Mouse (Mus musculus) heart, adult 11 months (tissue): Measurements from ENCODE around the gene Mpv17l2.
A peak's percentile ranks its signal among the peaks of the same experiment; 100 is the strongest.

Source experiments
- DNase-seq: peaks from one replicate; pipeline ENCODE4 v3.0.0; 2022

Gene Mpv17l2

DNA sequence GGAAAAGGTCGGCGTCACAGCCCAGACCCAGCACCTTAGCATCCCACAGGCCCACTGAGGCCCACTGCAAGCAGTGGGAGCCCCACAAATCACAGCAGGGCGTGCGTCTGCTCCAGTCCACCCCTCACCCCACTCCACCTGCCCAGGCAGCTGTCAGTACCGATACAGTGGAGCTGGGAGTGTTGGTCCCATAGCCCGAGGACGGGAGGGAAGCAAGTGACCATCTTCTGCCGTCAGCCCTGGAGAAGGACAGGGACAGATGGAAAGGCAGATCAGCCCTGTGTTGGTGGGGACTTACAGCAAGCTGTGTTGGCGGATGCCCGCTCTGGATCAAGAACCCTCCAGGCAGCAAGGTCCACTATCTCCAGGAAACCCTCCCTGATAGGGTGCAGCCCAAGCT lies 28.3 kb upstream of the Mpv17l2 start:
- DNase-seq, result no peak

DNA sequence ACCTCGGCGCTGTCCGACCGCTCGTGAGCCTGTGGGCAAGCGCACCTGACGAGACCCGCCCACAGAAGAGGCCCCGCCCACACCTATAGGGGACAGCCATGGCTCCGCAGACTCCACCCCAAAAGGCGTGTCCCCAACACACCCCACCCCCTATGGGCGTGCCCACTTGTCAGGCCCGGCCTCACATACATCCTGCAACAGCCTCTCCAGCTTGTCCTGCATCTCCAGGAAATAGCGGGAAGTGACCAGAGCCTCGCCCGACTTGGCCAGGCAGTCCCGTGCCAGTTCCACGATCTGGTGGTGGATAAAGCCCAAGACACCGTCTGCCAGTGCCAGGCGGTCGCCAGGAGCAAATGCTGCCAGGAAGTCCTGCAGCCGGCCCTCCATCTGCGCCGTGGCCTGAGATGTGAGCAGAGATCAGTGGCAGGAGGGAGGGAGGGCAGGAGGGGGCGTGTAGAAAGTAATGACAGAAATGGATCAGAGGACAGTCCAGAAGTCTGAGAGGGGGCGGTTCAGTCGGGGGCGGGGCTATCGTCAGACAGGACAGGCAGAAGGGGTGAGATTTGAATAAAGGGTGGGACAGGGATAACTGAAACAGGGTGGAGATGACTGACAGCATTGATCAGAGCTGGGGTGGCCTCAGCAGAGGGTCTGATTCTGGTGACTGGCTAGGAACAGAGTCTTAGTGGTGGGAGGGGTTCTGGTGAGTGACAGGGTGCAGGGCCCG lies 27.4 kb upstream of the Mpv17l2 start:
- DNase-seq, result no peak

DNA sequence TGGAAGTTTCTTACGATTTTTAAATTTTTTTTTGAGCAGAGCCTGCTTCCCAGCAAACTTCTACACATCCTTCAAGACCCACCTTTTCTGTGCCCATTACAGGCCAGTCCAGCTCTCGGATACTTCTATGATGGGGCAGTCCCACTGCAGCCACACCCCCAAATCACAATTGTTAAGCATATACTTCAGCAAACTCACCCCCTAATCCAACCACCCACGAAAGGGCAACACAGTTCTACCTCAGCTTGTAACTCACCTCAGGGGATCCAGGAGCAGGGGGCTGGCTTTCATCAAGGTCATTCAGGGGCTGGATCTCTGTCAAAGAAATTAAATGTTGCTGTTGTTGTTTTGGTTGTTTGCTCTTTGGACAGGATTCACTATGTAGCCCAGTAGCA lies 26.3 kb upstream of the Mpv17l2 start:
- DNase-seq, result no peak

DNA sequence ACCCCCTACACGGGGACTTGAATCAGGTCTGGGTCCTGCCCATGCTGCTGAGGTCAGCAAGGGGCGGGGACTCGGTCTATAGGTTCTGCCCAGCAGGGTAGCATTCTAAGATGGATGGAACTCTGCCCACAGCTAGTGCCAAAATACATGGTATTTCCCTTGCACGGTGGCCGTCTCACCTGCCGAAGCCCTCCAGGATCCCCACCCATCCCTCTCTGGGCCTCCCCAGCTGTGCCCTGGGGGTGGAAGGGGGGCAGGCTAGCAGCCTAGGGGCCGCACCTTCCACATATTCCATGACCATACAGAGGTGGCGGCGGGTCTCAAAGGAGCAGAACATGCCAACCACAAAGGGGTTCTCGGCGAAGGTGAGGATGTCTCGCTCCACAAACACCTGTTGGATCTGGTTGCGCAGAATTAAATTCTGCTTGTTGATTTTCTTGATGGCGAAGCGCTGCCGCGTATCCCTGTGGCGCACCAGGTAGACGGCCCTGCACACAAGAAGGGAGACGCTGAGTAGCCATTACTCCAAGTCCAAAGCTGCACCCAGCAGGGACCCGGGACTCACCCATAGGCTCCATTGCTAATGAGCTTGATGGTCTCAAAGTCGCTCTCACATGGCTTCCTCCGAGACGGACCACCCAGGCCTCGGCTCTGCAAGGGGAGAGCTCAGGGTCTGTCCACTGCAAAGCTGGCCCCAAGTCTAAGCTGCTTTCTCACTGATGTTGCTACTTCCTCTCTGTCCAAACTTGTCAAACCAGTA lies 25.7 kb upstream of the Mpv17l2 start:
- DNase-seq, result no peak

DNA sequence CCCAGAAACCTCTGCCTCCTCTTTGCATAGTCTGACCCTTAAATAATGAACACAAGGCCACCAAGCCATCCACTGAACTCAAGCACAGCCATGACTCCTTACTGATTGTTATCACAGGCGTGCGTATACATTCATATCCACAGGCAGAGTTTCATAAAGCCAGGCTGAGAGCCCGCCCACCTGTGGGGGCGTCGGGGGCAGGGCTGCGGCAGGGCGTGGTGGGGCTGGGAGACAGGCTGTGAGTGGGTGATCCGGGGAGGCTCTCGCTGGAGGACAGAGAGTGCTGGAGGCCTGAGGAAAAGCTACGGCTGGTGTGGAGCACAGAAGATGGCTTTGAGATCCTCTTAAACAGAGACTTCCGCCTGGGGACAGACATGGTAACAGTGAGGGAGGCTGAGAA lies 19.3 kb upstream of the Mpv17l2 start:
- no peak for DNase-seq

DNA sequence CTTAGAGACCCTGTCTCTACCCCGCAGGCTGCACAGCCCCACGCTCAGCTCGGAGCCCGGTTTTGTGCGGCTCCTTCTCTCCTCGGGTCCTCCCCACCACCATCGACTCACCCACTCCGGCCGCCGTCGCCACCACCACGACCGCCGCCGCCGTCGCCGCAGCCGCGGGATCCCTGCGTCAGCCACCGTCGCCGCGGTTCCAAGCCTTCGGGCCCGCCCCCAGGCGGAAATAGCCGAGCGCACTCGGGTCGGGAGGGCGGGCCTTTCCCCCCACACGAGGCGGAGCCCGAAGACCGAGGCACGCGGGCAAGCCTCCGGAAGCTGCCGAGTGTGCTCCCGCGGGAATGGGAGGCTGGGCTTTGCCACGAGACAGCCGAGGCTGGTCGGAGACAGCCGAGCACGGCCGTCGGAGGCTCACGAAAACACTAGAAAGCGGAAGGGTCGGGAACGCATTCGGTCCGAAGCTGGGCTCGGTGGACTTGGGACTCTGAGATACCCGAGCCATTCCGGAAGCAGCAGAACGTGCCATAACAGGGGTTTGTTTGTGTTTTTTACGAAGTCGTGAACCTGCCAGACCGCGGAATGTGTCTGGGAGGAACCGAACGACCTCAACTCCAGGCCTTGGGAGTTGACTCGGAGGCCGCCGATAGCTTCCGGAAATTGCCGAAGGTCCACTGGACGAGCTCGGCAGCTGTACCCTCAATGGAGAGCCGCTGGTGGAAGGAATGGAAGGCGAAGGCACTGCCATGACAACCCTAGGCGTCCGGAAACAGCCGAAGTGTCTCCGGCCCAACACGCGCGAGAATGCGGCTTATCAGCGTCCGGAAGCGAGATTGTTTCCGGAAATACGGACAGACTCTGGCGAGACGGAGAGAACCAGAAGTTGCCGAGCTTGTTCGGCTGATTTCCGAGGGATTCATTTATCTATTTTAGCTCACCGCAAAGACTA lies 16.0 kb upstream of the Mpv17l2 start, which contains the start of gene Pik3r2:
TSS of gene Pik3r2 (minus strand) at position 218 of the 949 bp plus-strand sequence.
- peak; percentile 99 for DNase-seq

DNA sequence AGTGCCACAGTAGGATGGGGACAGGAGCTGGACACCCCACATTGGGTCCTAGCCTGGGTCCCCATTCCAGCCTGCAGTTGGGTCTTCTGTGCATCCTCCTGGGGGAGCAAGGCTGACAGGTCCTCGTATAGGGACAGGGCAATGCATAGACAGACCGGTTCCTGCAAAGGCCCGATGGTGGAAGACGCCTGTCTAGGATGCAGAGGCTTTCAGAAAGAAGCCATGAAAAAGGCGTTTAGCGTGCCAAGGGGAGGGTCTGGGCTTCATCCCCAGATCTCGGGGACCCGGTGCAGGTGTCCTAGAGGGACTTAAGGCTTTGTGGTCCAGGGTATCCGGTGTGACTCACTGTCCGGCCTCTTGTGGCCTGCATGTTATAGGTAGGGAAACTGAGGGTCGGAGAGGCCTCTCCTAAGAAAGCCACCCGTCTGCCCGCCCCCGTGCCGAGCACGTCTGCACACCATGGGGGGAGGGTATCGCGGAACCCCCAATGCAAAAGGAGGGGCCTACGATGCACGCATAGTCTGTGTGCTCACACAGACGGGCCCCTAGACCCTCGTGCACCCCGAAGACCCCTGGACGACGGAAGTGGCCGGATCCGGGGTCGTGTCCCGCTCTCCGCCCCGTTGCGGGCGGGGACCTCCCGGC lies 15.2 kb upstream of the Mpv17l2 start:
- peak; percentile 96 for DNase-seq

DNA sequence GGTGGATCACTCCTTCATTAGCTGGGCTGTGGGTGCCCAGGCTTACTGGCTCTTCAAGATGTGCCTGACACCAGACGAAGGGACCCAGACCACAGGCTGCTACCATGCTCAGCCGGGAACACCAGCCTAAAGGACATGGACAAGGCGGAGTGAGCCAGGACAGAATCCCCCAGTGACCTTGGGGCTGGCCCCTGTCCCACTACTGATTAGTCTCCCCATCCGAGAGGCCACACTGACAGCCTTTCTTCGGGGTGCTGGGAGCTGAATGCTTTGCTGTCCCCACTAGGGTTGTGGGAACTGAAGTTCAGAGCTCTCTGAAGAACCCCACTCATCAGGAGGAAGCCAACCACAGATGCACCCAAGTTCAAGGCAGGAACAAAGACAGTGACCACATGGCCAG lies 14.5 kb upstream of the Mpv17l2 start:
- peak; percentile 98 for DNase-seq

DNA sequence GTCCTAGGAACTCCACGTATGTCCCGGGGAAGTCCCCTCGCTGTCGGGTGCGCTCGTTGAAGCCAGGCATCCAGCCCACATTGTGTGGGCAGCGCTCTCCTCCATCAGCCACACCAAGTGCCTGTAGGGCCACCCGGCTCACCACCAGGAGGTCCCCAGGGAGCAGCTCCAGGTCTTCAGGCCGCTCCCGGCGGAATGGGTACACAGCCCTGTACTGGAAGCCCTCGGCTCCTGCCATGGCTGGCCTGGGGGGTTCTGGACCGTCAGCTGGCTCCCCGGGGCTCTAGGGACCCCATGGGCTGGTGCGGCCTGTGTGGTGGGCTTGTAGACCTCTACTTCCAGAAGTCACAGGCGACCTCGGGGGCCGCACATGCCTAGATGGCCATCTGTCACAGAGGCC lies 14.0 kb upstream of the Mpv17l2 start:
- peak; percentile 97 for DNase-seq

DNA sequence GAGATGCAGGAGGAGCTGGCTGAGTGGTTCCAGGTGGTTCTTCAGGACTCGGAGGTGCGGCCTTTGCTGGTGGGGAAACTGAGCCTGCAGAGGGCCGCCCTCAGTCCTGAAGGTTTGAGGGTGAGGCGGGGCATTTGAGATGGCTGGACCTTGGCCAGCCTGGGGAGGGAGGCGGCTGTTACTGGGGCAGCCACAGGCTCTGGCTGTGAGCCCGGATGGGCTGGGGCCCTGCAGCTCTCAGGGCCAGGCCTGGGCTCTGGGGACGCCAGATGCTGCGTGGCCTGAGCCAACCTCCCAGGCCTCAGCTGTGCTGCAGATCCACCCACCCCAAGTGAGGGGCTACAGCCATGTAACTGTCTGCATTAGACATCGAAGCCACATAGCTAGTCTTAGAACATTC lies 13.1 kb upstream of the Mpv17l2 start:
- peak; percentile 99 for DNase-seq

DNA sequence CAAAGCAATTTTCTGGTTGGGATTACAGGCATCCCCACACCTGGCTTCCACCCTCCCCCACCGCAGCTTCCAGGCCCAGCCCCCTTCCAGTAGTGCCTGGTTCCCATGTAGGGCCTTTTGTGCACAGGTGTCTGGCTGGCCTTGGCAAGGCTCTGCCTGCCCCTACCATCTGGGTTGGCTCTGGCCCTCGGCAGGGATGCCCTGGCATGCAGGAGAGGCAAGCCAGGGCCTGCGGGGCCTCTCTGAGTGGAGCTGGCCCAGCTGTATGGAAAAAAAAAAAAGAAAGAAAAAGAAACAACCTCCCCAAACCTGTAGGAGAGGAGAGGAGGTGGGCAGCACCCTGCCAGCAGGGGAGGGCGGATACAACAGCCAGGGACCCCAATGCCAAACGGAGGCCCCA lies 12.7 kb upstream of the Mpv17l2 start:
- DNase-seq, result peak; percentile 96

DNA sequence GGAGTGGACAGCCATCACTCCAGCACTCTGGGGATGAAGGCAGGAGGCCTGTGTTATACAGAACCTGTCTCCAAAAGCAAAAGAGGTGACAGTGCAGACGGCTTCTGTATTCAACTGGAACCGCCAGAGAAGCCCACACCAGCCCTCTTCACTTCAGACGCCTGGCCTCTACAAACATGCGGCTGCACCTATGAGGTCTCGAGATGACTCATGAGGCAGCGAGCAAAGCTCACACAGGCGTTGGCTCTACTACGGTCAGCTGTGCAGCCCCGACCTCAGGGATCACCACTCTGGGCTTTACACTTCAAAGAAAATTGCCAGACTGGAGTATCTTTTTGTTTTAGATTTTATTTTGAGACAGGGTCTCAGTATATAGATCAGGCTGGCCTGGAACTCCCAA lies 12.1 kb upstream of the Mpv17l2 start:
- DNase-seq, result no peak

DNA sequence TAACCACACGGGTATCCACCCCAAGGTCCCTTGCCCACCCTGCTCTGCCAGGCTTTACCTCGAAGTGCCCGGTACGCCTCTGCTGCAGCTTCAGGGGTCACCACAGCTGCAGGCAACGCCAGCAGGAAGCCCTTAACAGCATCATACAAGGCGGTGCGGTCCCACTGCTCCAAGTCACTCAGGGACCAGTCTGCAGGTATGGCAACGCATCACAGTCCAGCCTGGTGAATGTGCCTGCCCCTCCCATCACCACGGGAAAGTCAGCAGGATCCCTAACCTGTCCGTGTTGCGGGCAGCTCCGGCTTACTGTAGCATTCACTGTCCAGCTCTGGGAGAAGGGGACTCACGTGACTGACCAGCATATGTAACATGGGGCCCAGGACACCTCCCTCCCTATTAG lies 11.3 kb upstream of the Mpv17l2 start:
- DNase-seq, result no peak

DNA sequence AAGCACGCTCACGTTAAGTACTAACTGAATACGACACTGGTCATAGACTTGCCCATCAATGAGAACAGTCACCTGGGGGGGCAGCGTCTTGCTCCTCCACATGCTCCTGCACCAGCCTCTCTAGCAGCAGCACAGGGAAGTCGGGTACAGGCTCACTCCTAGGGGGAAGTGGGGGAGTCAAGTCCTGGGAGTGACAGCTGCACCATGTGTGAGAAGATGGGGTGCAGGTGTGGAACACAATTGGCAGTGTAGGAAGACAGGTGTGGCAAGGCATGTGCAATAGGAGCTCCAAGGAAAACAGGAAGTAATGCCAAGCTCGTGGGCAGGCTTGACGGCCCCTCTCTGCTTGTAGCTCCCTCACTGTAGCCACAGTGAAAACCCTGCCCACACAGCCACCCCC lies 10.5 kb upstream of the Mpv17l2 start:
- no peak for DNase-seq

DNA sequence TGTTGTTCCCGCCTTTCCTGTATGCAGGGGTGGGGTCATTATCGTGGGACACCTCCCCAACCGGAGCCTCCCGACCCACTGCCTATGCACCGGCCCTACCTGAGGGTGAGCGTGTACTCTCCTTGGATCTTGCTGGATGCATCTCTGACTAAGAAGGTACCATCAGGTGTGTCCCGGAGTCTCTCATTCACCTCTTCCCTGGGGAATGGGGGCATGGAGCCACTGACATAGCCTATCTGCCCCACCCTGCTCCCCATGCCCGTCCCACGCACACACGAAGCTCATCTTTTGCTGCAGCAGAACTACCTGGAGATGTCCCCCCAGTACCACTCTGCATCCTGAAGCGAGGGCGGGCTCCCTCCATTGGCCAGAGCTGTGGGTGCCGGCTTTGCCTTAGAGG lies 10.0 kb upstream of the Mpv17l2 start:
- no peak for DNase-seq

DNA sequence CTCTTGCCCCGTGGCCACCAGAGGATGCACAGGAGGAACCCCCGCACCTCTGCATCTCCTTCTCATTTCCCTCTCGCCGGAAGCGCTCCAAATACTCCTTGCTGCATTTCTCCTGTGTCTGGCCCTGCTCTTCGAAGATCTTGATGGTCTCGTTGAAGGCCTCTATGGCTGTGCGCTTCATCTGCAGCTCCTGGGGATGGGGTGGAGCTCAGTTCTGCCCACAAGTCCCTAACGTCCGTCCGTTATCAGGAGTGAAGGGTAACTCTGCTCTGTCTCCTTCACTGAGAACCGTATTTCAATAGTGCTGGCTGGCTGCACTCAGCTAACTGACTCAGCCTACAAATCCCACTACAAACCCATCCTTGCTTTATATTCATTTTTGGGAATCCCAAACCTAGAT lies 9.1 kb upstream of the Mpv17l2 start:
- DNase-seq, result no peak

DNA sequence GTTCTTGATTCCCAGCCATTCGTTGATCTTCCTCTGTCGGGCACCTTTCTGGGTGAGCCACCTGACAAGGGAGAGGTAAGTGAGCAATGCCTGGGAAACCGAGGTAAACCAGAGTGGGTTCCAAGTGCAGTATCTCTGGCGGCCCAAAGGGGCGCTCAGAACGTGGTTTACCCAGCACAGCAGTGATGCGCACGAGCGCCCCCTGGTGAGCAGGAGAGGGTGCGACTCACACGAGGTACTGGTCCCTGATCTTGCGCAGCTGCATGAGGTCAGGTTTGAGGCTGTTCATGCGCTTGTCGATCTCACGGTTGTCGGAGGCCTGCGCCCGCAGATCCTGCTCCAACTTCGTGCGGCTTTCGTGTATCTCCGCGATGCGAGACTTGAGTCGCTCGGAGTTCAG lies 8.6 kb upstream of the Mpv17l2 start:
- DNase-seq, result peak; percentile 99

DNA sequence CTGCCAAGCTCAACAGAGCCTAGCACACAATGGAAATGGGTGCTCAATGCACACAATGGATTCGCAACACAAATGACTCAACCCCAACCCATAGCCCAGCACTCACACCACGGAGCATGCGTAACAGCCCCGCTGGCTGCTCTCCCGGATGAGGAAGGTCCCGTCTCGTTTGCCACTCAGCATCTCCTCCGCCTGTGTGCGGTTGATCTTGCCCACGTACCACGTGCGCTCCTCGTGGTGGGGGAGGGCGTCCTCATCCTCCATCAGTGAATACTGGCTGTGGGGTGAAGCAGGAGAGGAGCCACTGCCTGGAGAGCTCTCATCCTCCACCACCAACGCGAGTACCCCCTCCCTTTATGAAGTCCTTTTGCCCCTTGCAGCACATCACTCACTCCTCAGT lies 8.2 kb upstream of the Mpv17l2 start:
- DNase-seq, result peak; percentile 97

DNA sequence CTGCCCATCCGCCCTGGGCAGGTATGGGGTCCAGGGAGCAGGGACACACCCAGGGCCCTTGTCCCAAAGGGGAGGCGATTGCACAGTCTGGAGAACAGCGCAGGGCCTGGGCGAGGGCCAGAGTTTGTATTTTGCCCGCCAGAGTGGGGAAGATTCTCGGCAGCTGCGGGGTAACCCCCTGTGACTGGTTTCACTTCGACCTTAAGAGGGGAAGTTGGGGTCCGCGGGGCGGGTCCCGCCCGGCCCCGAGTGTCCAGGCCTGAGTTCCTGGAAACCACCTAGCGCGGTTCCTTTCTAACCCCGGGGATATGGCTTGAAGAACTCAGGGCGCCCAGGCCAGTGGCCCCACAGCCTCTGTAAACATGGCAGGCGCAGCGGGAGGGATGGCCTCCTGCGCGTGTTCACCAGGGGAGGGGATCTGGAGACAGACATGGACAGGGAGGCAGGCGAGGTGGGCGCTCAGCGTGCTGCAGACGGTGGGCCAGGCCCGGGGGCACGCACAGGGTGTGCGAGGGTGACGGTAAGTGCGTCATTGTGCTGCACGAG lies 7.6 kb upstream of the Mpv17l2 start:
- peak; percentile 98 for DNase-seq

DNA sequence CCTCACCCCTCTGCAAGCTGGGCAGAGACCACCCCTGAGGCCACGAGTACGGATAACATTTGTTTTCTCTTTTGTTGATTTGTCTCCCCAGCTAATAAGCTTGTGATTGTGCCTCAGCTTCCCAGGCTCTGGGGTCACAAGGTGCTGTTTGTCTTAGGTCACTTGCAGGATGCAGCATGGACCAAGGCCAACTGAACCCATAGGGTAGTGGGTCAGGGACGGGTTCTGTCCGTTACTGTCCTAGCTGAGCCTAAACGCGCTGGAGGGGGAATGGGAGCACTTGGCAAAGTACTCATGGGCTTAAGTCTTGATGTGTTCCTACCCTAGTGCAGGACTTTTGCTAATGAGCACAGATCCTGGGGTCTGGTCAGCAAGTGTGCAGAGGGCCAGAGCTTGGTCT lies 6.8 kb upstream of the Mpv17l2 start:
- DNase-seq, result no peak

DNA sequence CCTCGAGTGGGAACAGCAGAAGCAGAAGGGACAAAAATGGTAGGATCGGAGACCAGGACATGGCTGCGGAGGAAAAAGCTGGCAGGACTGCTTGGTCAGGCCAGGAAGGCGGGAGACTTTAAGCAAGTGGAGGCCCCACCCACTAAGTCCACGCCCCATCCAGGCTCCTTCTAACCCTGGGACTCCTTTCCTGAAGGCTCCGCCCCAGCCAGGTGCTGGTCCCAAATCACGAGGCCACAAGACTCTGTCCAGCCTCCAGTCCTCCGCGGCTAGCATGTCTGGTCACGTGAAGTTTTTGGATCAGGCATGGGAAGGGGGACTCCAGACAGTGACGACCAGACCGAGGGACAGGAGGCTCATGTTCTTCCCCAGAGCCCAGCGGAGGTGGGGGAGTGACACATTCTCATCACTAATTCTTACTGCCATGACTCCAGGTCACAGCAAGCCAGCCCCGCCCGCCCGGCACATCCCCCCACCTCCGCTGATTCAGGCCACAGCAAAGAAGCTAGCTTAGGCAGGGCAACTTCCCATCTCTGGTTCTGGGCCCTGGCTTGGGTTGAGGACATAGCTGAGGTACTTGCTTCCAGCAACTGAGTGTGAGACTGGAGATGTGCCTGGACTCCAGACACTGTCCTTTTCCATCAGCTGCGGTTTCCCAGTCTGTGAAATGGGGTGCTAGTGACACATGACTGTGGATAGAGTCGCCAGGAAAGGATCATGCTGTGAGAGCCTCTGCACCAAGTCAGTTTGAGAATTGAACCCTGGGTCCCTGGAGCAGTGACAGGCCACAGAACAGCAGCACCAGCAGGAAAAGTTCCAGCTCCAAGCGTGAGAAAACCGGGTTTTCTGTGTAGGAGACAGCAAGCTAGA lies 6.1 kb upstream of the Mpv17l2 start:
- DNase-seq, result peak; percentile 99
